Mouse (Mus musculus) E14TG2a.4 (cell line): Measurements from ENCODE around the gene Dcp1b.

ENCODE experiments used
- CTCF ChIP-seq: conservative IDR thresholded peaks from 2 replicates; pipeline ENCODE4 v1.5.1; 2014; ENCODE audit warnings: low read length
- NANOG ChIP-seq: IDR thresholded peaks from 2 replicates; pipeline ENCODE4 v1.6.1; 2014; ENCODE audit warnings: borderline replicate concordance, low read length, mixed read lengths
- POU5F1 ChIP-seq: IDR thresholded peaks from 2 replicates; pipeline ENCODE4 v1.6.1; 2014; ENCODE audit warnings: low read length, borderline replicate concordance

- TF ChIP-seq CTCF = no peak
- TF ChIP-seq POU5F1 = no peak
- TF ChIP-seq NANOG = no peak
These were observed 49.6 kb downstream of the Dcp1b start for GRCm38 (mm10) chr6:119224451-119225195.
